Mouse (Mus musculus): Measurements from ENCODE around the gene Nfkbil1. TPM values are rescaled to one million over a fixed set of nuclear protein-coding genes. Genes with fewer than 3 reads are reported as not detected.

Gene Nfkbil1
- polyA plus RNA-seq, 1 experiment from 2014 or later, result 2.3 TPM

DNA sequence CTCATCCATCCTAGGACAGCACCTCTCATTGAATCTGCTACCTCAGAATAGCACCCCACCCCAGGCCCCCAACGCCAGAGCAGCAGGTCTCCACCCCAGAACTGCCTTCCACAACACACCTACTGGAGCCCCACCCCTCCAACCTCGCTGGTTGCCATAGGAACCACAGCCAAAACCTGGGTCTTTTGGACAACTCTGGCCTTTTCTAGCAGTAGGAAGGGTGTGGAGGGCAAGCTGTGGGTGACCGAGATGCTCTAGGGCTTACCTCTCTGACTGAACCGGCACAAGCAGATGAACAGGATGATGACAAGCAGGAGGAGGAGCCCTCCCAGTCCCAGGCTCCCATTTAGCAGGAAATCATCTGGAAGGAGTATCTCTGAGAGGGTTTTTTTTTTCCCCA, 48.9 kb downstream of the Nfkbil1 start:
- no peaks in the 10 kb centered on the region for H3K27me3 ChIP-seq (ENCODE audit: control insufficient read depth, insufficient read depth, low read length)
- peak overlapping the region; percentile 25; the same call in 1 of the 2 replicates for H3K4me3 ChIP-seq (ENCODE audit: low read depth, low read length)
- H3K36me3 ChIP-seq (ENCODE audit: control insufficient read depth, insufficient read depth, low read length), result no peaks in the 10 kb centered on the region
- ATAC-seq (ENCODE audit: low FRiP score) (no peak), DNase-seq (ENCODE audit: low spot score) (peak; percentile 44)
- no peaks in the 10 kb centered on the region for H3K9me3 ChIP-seq (ENCODE audit: control insufficient read depth, low read length)
- H3K4me1 ChIP-seq (replicated peaks; ENCODE audit: control insufficient read depth, insufficient read depth, low read length), result no peaks in the 10 kb centered on the region
- H3K27ac ChIP-seq (ENCODE audit: low read depth, low read length), result no peak overlapping the region
- WGBS, result 0% methylated on average over 4 of the region's 4 CpGs
- H3K9ac ChIP-seq (ENCODE audit: low read depth, low read length), result 0 out of 2 replicates have a peak overlapping the region, but pooled peaks have one; percentile 19
- peak overlapping the region; percentile 28 for H3K4me2 ChIP-seq (replicated peaks; ENCODE audit: low read depth, low read length)

DNA sequence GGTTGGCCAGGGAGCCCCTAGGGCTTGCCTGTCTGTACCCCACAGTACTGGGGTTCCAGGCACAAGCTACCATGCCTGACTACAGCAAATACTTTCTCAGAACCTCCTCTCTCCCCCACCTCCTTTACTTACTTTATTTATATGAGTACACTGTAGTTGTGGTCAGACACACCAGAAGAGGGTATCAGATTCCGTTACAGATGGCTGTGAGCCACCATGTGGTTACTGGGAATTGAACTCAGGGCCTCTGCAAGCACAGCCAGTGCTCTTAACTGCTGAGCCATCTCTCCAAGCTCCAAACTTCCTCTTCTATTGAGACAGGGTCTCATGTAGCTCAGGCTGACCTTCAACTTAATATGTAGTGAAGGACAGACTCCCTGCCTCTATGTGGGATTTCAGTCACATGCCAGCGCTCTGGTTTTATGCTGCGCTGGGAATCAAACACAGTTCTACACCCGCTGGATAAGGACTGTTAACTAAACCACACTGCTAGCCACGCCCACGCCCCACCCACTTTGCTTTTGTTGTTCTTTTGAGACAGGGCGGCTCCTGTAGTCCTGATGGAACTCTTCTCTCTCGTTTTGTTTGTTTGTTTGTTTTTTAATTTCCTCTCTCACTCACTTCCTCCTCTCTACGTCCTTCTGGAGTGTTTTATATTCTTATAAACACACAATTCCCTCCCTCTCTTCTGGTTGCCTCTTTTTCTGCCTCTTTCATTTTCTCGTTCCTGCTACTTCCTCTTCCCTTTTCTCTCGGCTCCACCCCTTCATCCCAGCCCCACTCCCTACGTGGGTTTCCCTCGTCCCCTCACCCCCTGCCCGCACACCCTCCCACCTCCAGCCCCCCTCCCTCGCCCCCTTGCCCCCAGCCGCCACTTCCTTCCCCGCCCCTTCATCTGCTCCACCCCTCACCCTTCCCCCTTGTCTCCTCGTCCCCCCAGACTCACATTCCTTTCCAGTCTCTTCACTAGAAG, 49.7 kb downstream of the Nfkbil1 start:
- ATAC-seq (ENCODE audit: low FRiP score) (peak; percentile 45; the same call in 1 of the 2 replicates), DNase-seq (ENCODE audit: low spot score) (peak; percentile 83)
- Histone ChIP-seq H3K9ac (ENCODE audit: low read depth, low read length) (peak overlapping the region; percentile 21), H3K4me2 (replicated peaks; ENCODE audit: low read depth, low read length) (peak overlapping the region; percentile 28), H3K27me3 (ENCODE audit: control insufficient read depth, insufficient read depth, low read length) (no peaks in the 10 kb centered on the region), H3K27ac (ENCODE audit: low read depth, low read length) (0 out of 2 replicates have a peak overlapping the region, but pooled peaks have one; percentile 36), H3K36me3 (ENCODE audit: control insufficient read depth, insufficient read depth, low read length) (no peaks in the 10 kb centered on the region), H3K4me3 (ENCODE audit: low read depth, low read length) (peak overlapping the region; percentile 25), H3K9me3 (ENCODE audit: control insufficient read depth, low read length) (no peaks in the 10 kb centered on the region), H3K4me1 (replicated peaks; ENCODE audit: control insufficient read depth, insufficient read depth, low read length) (no peaks in the 10 kb centered on the region)
- WGBS, result 2% methylated on average over 17 of the region's 18 CpGs

- H3K27ac ChIP-seq (ENCODE audit: low read depth, low read length), result no peak overlapping the region
- no peaks in the 10 kb centered on the region for H3K9me3 ChIP-seq (ENCODE audit: control insufficient read depth, low read length)
- no peaks in the 10 kb centered on the region for H3K27me3 ChIP-seq (ENCODE audit: control insufficient read depth, insufficient read depth, low read length)
- no peaks in the 10 kb centered on the region for H3K4me1 ChIP-seq (replicated peaks; ENCODE audit: control insufficient read depth, insufficient read depth, low read length)
- DNase-seq (ENCODE audit: low spot score) (no peak), ATAC-seq (ENCODE audit: low FRiP score) (no peak)
- H3K9ac ChIP-seq (ENCODE audit: low read depth, low read length), result no peak overlapping the region
- no peak overlapping the region for H3K4me3 ChIP-seq (ENCODE audit: low read depth, low read length)
- H3K4me2 ChIP-seq (replicated peaks; ENCODE audit: low read depth, low read length), result no peak overlapping the region
- 81% methylated on average over 5 of the region's 5 CpGs for WGBS
- no peaks in the 10 kb centered on the region for H3K36me3 ChIP-seq (ENCODE audit: control insufficient read depth, insufficient read depth, low read length)
Observed at GRCm38 (mm10) chr17:35180093-35180492, 55.5 kb downstream of the Nfkbil1 start.

GRCm38 (mm10) chr17:35178528-35178927, 57.1 kb downstream of the Nfkbil1 start:
- ATAC-seq (ENCODE audit: low FRiP score) (no peak), DNase-seq (ENCODE audit: low spot score) (peak; percentile 84)
- 17% methylated on average over 5 of the region's 5 CpGs for WGBS
- Histone ChIP-seq H3K9me3 (ENCODE audit: control insufficient read depth, low read length) (no peaks in the 10 kb centered on the region), H3K27ac (ENCODE audit: low read depth, low read length) (no peak overlapping the region), H3K27me3 (ENCODE audit: control insufficient read depth, insufficient read depth, low read length) (no peaks in the 10 kb centered on the region), H3K4me3 (ENCODE audit: low read depth, low read length) (no peak overlapping the region), H3K9ac (ENCODE audit: low read depth, low read length) (no peak overlapping the region), H3K4me2 (replicated peaks; ENCODE audit: low read depth, low read length) (no peak overlapping the region), H3K4me1 (replicated peaks; ENCODE audit: control insufficient read depth, insufficient read depth, low read length) (no peaks in the 10 kb centered on the region), H3K36me3 (ENCODE audit: control insufficient read depth, insufficient read depth, low read length) (no peaks in the 10 kb centered on the region)

- Histone ChIP-seq H3K4me2 (replicated peaks; ENCODE audit: low read depth, low read length) (no peak within 1 kb of the TSS), H3K9ac (ENCODE audit: low read depth, low read length) (no peak within 1 kb of the TSS), H3K9me3 (ENCODE audit: control insufficient read depth, low read length) (no peaks in the 10 kb centered on the region), H3K36me3 (ENCODE audit: control insufficient read depth, insufficient read depth, low read length) (no peaks in the 10 kb centered on the region), H3K27me3 (ENCODE audit: control insufficient read depth, insufficient read depth, low read length) (no peaks in the 10 kb centered on the region), H3K4me1 (replicated peaks; ENCODE audit: control insufficient read depth, insufficient read depth, low read length) (no peaks in the 10 kb centered on the region), H3K27ac (ENCODE audit: low read depth, low read length) (no peak within 1 kb of the TSS), H3K4me3 (ENCODE audit: low read depth, low read length) (no peak within 1 kb of the TSS)
- 42% methylated on average over 2 of the region's 2 CpGs for WGBS
- DNase-seq (ENCODE audit: low spot score), result no peak
- ATAC-seq (ENCODE audit: low FRiP score), result no peak
Observed at GRCm38 (mm10) chr17:35175968-35176367, 59.6 kb downstream of the Nfkbil1 start, which contains the start of gene Aif1. TSS of gene Aif1 (minus strand) at chr17:35176068.

DNA sequence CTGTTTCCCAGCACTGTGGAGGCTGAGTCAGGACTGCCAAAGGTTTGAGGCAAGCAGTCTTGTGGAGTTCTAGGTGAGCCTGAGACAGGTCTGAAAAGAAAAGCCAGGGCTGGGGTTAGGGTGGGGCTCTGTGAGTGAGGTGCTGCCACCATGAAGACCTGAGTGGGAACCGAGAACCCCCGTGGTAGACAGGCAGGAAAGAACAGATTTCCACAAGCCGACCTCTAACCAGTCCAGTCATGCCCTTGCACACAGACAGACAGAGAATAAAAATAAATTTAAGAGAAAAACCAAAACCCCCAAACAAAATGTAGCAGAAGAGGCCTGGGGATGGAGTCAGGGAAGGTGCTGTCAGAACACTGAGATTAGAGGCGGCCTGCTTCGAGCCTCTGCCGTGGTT, 60.2 kb downstream of the Nfkbil1 start:
- H3K27me3 ChIP-seq (ENCODE audit: control insufficient read depth, insufficient read depth, low read length), result no peaks in the 10 kb centered on the region
- no peak overlapping the region for H3K4me2 ChIP-seq (replicated peaks; ENCODE audit: low read depth, low read length)
- no peak overlapping the region for H3K27ac ChIP-seq (ENCODE audit: low read depth, low read length)
- WGBS, result 72% methylated on average over 6 of the region's 6 CpGs
- no peaks in the 10 kb centered on the region for H3K9me3 ChIP-seq (ENCODE audit: control insufficient read depth, low read length)
- no peaks in the 10 kb centered on the region for H3K4me1 ChIP-seq (replicated peaks; ENCODE audit: control insufficient read depth, insufficient read depth, low read length)
- H3K4me3 ChIP-seq (ENCODE audit: low read depth, low read length), result no peak overlapping the region
- H3K36me3 ChIP-seq (ENCODE audit: control insufficient read depth, insufficient read depth, low read length), result no peaks in the 10 kb centered on the region
- ATAC-seq (ENCODE audit: low FRiP score) (no peak), DNase-seq (ENCODE audit: low spot score) (no peak)
- no peak overlapping the region for H3K9ac ChIP-seq (ENCODE audit: low read depth, low read length)

DNA sequence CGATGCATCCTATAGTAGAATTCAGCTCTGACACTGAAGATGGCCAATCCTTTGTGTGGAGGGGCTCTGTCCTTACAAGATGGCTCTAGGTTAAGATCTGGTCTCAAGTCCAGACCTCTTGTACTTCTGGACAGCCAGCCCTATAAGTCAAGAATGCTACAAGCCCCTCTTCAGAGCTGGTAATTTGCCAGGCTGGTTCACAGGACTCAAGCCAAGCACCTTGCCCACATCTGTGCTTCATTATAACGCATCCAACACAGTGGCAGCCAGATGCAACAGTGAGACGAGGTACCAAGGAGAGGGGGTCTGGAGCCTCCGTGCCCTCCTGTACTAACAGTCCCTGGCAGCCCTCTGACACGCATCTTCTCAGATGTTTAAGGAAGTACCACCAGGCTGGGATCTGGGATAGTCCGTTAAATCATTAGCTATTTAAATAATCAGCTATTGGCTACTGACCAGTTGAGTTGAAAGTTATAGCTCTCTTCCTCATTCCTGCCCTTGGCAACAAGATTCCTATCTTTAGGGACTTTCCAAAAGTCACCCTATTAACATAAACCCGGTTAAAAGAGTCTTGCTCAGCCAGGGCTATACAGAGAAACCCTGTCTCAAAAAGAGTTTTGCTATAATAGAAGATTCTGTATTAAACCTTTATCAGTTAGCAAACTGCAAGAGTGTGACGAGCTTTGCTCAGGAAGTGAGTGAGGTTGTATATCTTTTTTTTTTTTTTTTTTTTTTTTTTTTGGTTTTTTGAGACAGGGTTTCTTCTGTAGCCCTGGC, 61.2 kb downstream of the Nfkbil1 start:
- WGBS, result 71% methylated on average over 8 of the region's 8 CpGs
- Histone ChIP-seq H3K27me3 (ENCODE audit: control insufficient read depth, insufficient read depth, low read length) (no peaks in the 10 kb centered on the region), H3K9me3 (ENCODE audit: control insufficient read depth, low read length) (no peaks in the 10 kb centered on the region), H3K4me2 (replicated peaks; ENCODE audit: low read depth, low read length) (no peak overlapping the region), H3K4me1 (replicated peaks; ENCODE audit: control insufficient read depth, insufficient read depth, low read length) (no peaks in the 10 kb centered on the region), H3K36me3 (ENCODE audit: control insufficient read depth, insufficient read depth, low read length) (no peaks in the 10 kb centered on the region), H3K4me3 (ENCODE audit: low read depth, low read length) (no peak overlapping the region), H3K9ac (ENCODE audit: low read depth, low read length) (no peak overlapping the region), H3K27ac (ENCODE audit: low read depth, low read length) (no peak overlapping the region)
- DNase-seq (ENCODE audit: low spot score), result no peak
- ATAC-seq (ENCODE audit: low FRiP score), result no peak

DNA sequence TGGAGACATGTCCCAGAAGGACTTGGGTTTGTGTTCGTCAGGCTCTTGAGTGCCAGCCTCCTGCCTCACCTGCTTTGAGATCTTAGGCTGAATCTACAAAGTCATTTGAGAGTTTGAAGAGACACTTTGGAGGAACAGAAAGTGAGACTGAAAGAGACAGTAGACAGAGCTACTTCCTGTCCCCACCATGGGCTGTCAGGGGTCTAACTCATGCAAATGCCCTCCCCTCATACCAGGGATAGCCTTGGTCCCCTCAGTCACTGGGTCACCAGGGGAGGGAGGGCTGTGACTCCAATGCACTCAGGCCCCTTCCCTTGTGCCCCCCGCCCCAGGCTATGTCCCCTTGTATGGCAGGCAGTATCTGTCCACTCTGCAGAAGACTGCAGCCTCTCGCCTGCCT, 62.3 kb downstream of the Nfkbil1 start:
- H3K27ac ChIP-seq (ENCODE audit: low read depth, low read length), result no peak overlapping the region
- H3K4me2 ChIP-seq (replicated peaks; ENCODE audit: low read depth, low read length), result no peak overlapping the region
- no peaks in the 10 kb centered on the region for H3K4me1 ChIP-seq (replicated peaks; ENCODE audit: control insufficient read depth, insufficient read depth, low read length)
- no peaks in the 10 kb centered on the region for H3K27me3 ChIP-seq (ENCODE audit: control insufficient read depth, insufficient read depth, low read length)
- DNase-seq (ENCODE audit: low spot score) (no peak), ATAC-seq (ENCODE audit: low FRiP score) (no peak)
- H3K4me3 ChIP-seq (ENCODE audit: low read depth, low read length), result no peak overlapping the region
- no peaks in the 10 kb centered on the region for H3K9me3 ChIP-seq (ENCODE audit: control insufficient read depth, low read length)
- 69% methylated on average over 3 of the region's 3 CpGs for WGBS
- H3K9ac ChIP-seq (ENCODE audit: low read depth, low read length), result no peak overlapping the region
- no peaks in the 10 kb centered on the region for H3K36me3 ChIP-seq (ENCODE audit: control insufficient read depth, insufficient read depth, low read length)

Data from hindbrain, embryonic 11.5 days (tissue).